Mouse (Mus musculus): ENCODE measurements around the gene Pxk. TPM values are rescaled to one million over a fixed set of nuclear protein-coding genes. Genes with fewer than 3 reads are reported as not detected.

Gene Pxk
- polyA plus RNA-seq, 2 experiments, result 35.4 to 36.4 TPM

DNA sequence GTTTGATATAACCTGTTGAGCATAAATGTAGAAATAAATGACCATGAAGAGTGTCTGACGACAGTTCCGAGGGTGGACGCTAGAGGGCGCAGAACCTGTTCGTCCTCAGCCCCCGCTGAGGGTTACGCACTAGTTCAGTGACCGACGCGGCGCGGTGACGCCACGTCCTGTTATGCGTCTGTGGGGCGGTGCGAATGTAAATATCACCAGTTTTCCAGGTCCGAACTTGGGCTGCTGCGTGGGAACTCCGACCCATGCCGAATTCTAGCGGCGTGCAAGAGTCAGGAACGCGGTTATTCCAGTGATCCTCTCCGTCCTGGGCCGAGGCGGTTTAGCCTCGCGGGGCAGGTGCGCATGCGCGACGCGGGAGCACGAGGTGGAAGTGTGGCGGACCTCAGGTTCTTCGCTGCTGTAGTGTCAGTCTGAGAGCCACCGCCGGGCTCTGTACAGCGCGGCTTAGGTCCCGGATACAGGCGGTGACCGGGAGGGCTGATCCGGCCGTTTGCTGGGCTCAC is 17.8 kb upstream of the Pxk start, which contains the start of gene Rpp14:
Rpp14 (plus strand) TSS at position 203 of the 515 bp plus-strand sequence.
- DNase-seq (ENCODE audit: low spot score) (peak; percentile 99), ATAC-seq (ENCODE audit: low FRiP score, low read depth) (peak; percentile 96)
- H3K4me2 ChIP-seq (replicated peaks; ENCODE audit: low read depth, low read length, severe bottlenecking), result peak within 1 kb of the TSS; percentile 91
- no peaks in the 10 kb centered on the region for H3K9me3 ChIP-seq (ENCODE audit: control insufficient read depth, low read length)
- peaks cover 11% of the 10 kb centered on the region; the same call in 1 of the 2 replicates for H3K36me3 ChIP-seq (ENCODE audit: control insufficient read depth, insufficient read depth, low read length)
- peaks cover 14% of the 10 kb centered on the region; the same call in 1 of the 2 replicates for H3K4me1 ChIP-seq (ENCODE audit: control insufficient read depth, insufficient read depth, low read length)
- peak within 1 kb of the TSS; percentile 74 for H3K4me3 ChIP-seq (replicated peaks; ENCODE audit: low read length)
- H3K27me3 ChIP-seq (ENCODE audit: control insufficient read depth, insufficient read depth, low read length), result no peaks in the 10 kb centered on the region
- peak within 1 kb of the TSS; percentile 97 for H3K27ac ChIP-seq (replicated peaks; ENCODE audit: low read depth, low read length)
- WGBS, result under 1% methylated on average over 47 of the region's 47 CpGs
- peak within 1 kb of the TSS; percentile 82 for H3K9ac ChIP-seq (ENCODE audit: low read depth, low read length, severe bottlenecking)
- no peak for TF ChIP-seq POLR2A (IDR thresholded peaks at IDR 0.05; ENCODE audit: borderline replicate concordance, extremely low read depth, insufficient read depth, insufficient read length)

DNA sequence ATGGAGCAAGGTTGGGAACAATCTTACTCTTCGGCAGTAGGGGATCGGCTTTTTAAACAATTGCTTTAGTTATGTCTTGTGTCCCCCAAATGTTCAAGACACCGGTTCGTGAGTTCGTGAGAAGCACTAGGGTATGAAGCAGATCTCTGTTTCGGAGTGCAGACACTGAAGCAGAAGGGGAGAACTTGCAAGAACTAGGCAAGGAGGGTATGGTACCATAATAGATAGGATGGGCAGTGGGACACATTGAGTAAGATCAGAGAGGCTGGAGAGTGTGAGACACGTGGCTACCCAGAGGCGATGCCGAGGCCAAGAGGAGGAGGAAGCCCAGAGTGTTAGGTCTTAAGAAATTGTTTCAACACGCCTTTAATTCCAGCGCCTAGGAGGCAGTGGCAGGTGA is 17.3 kb upstream of the Pxk start:
- Histone ChIP-seq H3K36me3 (ENCODE audit: control insufficient read depth, insufficient read depth, low read length) (peaks cover 14% of the 10 kb centered on the region; the same call in 1 of the 2 replicates), H3K27me3 (ENCODE audit: control insufficient read depth, insufficient read depth, low read length) (no peaks in the 10 kb centered on the region), H3K4me2 (replicated peaks; ENCODE audit: low read depth, low read length, severe bottlenecking) (peak overlapping the region; percentile 91), H3K4me1 (ENCODE audit: control insufficient read depth, insufficient read depth, low read length) (peaks cover 14% of the 10 kb centered on the region; the same call in 1 of the 2 replicates), H3K4me3 (replicated peaks; ENCODE audit: low read length) (peak overlapping the region; percentile 74), H3K9me3 (ENCODE audit: control insufficient read depth, low read length) (no peaks in the 10 kb centered on the region), H3K27ac (replicated peaks; ENCODE audit: low read depth, low read length) (peak overlapping the region; percentile 97), H3K9ac (ENCODE audit: low read depth, low read length, severe bottlenecking) (peak overlapping the region; percentile 82)
- DNase-seq (ENCODE audit: low spot score) (no peak), ATAC-seq (ENCODE audit: low FRiP score, low read depth) (no peak)
- no peak for TF ChIP-seq POLR2A (IDR thresholded peaks at IDR 0.05; ENCODE audit: borderline replicate concordance, extremely low read depth, insufficient read depth, insufficient read length)
- 2% methylated on average over 11 of the region's 11 CpGs for WGBS

DNA sequence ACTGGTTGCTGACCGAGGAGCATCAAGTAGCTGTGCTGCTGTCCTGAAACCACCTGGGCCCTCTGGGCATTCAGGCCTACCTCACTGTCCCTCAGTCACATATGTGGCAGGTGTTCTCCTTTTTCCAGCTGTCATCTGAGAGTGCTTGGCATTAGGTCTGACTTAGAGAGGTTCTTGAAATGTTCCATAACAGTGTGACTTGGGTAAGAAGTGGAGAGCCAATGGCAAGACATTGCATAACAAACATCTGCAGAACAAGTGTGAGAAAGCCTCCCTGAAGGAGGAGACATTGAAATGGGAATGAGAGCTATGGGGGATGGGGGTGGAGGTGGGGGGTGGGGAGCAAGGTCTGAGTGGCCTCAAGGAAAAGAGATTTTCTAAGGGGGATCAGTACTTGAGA is 15.1 kb upstream of the Pxk start:
- H3K9ac ChIP-seq (ENCODE audit: low read depth, low read length, severe bottlenecking), result no peak overlapping the region
- 86% methylated on average over 1 of the region's 1 CpGs for WGBS

DNA sequence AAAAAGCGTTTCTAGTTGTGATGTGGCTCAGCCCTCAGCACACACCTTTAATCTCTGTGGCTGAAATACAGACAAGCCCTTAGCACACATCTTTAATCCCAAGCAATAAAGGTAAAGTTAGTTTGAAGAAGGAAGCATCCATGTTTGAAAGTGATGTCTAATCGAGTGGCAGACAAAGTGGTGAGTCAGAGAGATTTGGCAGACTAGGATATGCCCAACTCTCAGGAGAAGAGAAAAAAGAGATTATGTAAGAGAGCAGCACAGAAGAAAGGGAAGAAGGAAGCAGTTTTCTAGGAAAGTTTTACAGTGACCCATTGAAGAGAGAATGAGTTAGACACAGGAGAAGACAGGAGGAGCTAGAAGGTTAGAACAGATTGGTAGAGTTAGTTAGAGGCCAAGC is 9.0 kb upstream of the Pxk start:
- Histone ChIP-seq H3K4me1 (ENCODE audit: control insufficient read depth, insufficient read depth, low read length) (no peaks in the 10 kb centered on the region), H3K4me3 (replicated peaks; ENCODE audit: low read length) (no peak overlapping the region), H3K36me3 (ENCODE audit: control insufficient read depth, insufficient read depth, low read length) (peaks cover 55% of the 10 kb centered on the region), H3K4me2 (replicated peaks; ENCODE audit: low read depth, low read length, severe bottlenecking) (no peak overlapping the region), H3K9ac (ENCODE audit: low read depth, low read length, severe bottlenecking) (no peak overlapping the region), H3K27me3 (ENCODE audit: control insufficient read depth, insufficient read depth, low read length) (no peaks in the 10 kb centered on the region), H3K9me3 (ENCODE audit: control insufficient read depth, low read length) (no peaks in the 10 kb centered on the region), H3K27ac (replicated peaks; ENCODE audit: low read depth, low read length) (no peak overlapping the region)
- TF ChIP-seq POLR2A (IDR thresholded peaks at IDR 0.05; ENCODE audit: borderline replicate concordance, extremely low read depth, insufficient read depth, insufficient read length), result no peak
- DNase-seq (ENCODE audit: low spot score) (no peak), ATAC-seq (ENCODE audit: low FRiP score, low read depth) (no peak)
- WGBS, result 88% methylated on average over 2 of the region's 2 CpGs

More for the DNA sequence above, 15.1 kb upstream of the Pxk start:
- no peak overlapping the region for H3K4me3 ChIP-seq (replicated peaks; ENCODE audit: low read length)
- H3K27ac ChIP-seq (replicated peaks; ENCODE audit: low read depth, low read length), result no peak overlapping the region
- DNase-seq (ENCODE audit: low spot score) (no peak), ATAC-seq (ENCODE audit: low FRiP score, low read depth) (no peak)
- H3K4me2 ChIP-seq (replicated peaks; ENCODE audit: low read depth, low read length, severe bottlenecking), result no peak overlapping the region
- no peak for TF ChIP-seq POLR2A (IDR thresholded peaks at IDR 0.05; ENCODE audit: borderline replicate concordance, extremely low read depth, insufficient read depth, insufficient read length)
- no peaks in the 10 kb centered on the region for H3K9me3 ChIP-seq (ENCODE audit: control insufficient read depth, low read length)
- no peaks in the 10 kb centered on the region for H3K27me3 ChIP-seq (ENCODE audit: control insufficient read depth, insufficient read depth, low read length)
- H3K36me3 ChIP-seq (ENCODE audit: control insufficient read depth, insufficient read depth, low read length), result peaks cover 29% of the 10 kb centered on the region
- peaks cover 14% of the 10 kb centered on the region; the same call in 1 of the 2 replicates for H3K4me1 ChIP-seq (ENCODE audit: control insufficient read depth, insufficient read depth, low read length)

DNA sequence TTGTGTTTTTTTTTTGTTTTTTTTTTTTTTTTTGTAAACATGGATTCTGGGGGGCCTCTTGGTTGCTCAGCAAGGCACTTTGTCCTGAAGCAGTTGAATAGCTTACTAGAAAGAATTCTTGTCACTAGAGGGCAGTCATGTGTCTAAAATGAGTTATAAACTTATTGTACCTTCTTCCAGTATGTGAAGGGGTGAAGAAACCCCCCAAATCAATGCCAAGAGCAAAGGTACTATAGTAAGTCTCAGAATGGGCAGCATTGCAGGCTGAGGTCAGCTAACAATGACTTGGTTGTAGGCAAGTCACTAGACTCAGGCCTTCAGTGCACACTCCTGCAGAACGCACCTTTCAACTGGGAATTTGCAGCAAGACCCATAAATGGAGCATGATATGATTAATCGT is 5.4 kb upstream of the Pxk start:
- 93% methylated on average over 2 of the region's 2 CpGs for WGBS
- Histone ChIP-seq H3K9ac (ENCODE audit: low read depth, low read length, severe bottlenecking) (no peak overlapping the region), H3K9me3 (ENCODE audit: control insufficient read depth, low read length) (no peaks in the 10 kb centered on the region), H3K4me2 (replicated peaks; ENCODE audit: low read depth, low read length, severe bottlenecking) (no peak overlapping the region), H3K27ac (replicated peaks; ENCODE audit: low read depth, low read length) (no peak overlapping the region), H3K4me3 (replicated peaks; ENCODE audit: low read length) (no peak overlapping the region), H3K4me1 (ENCODE audit: control insufficient read depth, insufficient read depth, low read length) (no peaks in the 10 kb centered on the region), H3K27me3 (ENCODE audit: control insufficient read depth, insufficient read depth, low read length) (no peaks in the 10 kb centered on the region), H3K36me3 (ENCODE audit: control insufficient read depth, insufficient read depth, low read length) (peaks cover 31% of the 10 kb centered on the region)
- peak; percentile 93 for DNase-seq (ENCODE audit: low spot score)
- ATAC-seq (ENCODE audit: low FRiP score, low read depth), result no peak; the same call in 1 of the 2 replicates
- TF ChIP-seq POLR2A (IDR thresholded peaks at IDR 0.05; ENCODE audit: borderline replicate concordance, extremely low read depth, insufficient read depth, insufficient read length), result no peak

All from limb, embryonic 14.5 days (tissue).